Mouse (Mus musculus): ENCODE data around the gene Rgma. TPM values are rescaled to one million over a fixed set of nuclear protein-coding genes. Genes with fewer than 3 reads are reported as not detected.

Gene Rgma
- total and polyA plus RNA-seq, 2 experiments from 2014 or later, result 36.5 to 139 TPM

GRCm38 (mm10) chr7:73376101-73377001 is 1.0 kb downstream of the Rgma start:
- Histone ChIP-seq H3K4me1 (ENCODE audit: insufficient read depth, low read length) (no peaks in the 10 kb centered on the region), H3K27ac (peak overlapping the region; percentile 96), H3K4me2 (ENCODE audit: low read depth, low read length) (peak overlapping the region; percentile 91), H3K9me3 (ENCODE audit: low read length) (no peaks in the 10 kb centered on the region), H3K27me3 (ENCODE audit: insufficient read depth, low read length) (no peaks in the 10 kb centered on the region), H3K4me3 (ENCODE audit: low read length) (peak overlapping the region; percentile 86), H3K9ac (replicated peaks; ENCODE audit: low read length) (peak overlapping the region; percentile 88), H3K36me3 (ENCODE audit: insufficient read depth, low read length) (no peaks in the 10 kb centered on the region)
- ATAC-seq, result peak; percentile 56
- DNase-seq (ENCODE audit: low spot score), result peak; percentile 97
- under 1% methylated on average over 38 of the region's 39 CpGs for WGBS
- peak; percentile 87 for TF ChIP-seq CTCF (IDR thresholded peaks at IDR 0.05; ENCODE audit: low read depth)

- no peak; the same call in 1 of the 2 replicates for TF ChIP-seq CTCF (IDR thresholded peaks at IDR 0.05; ENCODE audit: low read depth)
- peak overlapping the region; percentile 88 for H3K9ac ChIP-seq (replicated peaks; ENCODE audit: low read length)
- 21% methylated on average over 12 of the region's 12 CpGs for WGBS
- H3K27ac ChIP-seq, result peak overlapping the region; percentile 96
- H3K4me1 ChIP-seq (ENCODE audit: insufficient read depth, low read length), result no peaks in the 10 kb centered on the region
- no peaks in the 10 kb centered on the region for H3K36me3 ChIP-seq (ENCODE audit: insufficient read depth, low read length)
- no peaks in the 10 kb centered on the region for H3K27me3 ChIP-seq (ENCODE audit: insufficient read depth, low read length)
- H3K9me3 ChIP-seq (ENCODE audit: low read length), result no peaks in the 10 kb centered on the region
- H3K4me2 ChIP-seq (ENCODE audit: low read depth, low read length), result peak overlapping the region; percentile 91
- DNase-seq (ENCODE audit: low spot score) (peak; percentile 57), ATAC-seq (no peak)
- peak overlapping the region; percentile 86 for H3K4me3 ChIP-seq (ENCODE audit: low read length)
These were observed 2.0 kb downstream of the Rgma start for GRCm38 (mm10) chr7:73377307-73377706.

DNA sequence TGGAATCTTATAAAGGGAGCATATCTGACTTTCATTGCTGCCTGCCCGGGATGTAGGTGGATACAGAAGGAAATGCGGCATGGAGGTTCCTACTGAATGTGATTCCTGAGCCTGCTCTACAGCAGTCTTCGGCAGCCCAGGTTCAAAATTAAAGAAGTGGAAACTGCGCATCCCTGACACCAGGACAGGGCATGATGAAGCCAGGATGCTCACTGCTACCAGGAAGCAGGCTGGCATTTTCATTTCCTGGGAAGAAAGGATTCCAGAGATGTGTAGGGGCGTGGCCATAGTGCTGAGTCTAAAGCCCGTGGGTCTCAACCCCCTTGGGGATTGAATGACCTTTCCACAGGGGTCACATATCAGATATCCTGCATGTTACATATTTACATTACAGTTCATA is 2.7 kb downstream of the Rgma start:
- Histone ChIP-seq H3K27me3 (ENCODE audit: insufficient read depth, low read length) (no peaks in the 10 kb centered on the region), H3K9me3 (ENCODE audit: low read length) (no peaks in the 10 kb centered on the region), H3K27ac (peak overlapping the region; percentile 96), H3K4me1 (ENCODE audit: insufficient read depth, low read length) (no peaks in the 10 kb centered on the region), H3K4me2 (ENCODE audit: low read depth, low read length) (peak overlapping the region; percentile 91), H3K36me3 (ENCODE audit: insufficient read depth, low read length) (no peaks in the 10 kb centered on the region), H3K9ac (replicated peaks; ENCODE audit: low read length) (peak overlapping the region; percentile 88; the same call in 1 of the 2 replicates), H3K4me3 (ENCODE audit: low read length) (peak overlapping the region; percentile 86)
- ATAC-seq (no peak), DNase-seq (ENCODE audit: low spot score) (no peak)
- no peak for TF ChIP-seq CTCF (IDR thresholded peaks at IDR 0.05; ENCODE audit: low read depth)
- WGBS, result 37% methylated on average over 6 of the region's 6 CpGs

DNA sequence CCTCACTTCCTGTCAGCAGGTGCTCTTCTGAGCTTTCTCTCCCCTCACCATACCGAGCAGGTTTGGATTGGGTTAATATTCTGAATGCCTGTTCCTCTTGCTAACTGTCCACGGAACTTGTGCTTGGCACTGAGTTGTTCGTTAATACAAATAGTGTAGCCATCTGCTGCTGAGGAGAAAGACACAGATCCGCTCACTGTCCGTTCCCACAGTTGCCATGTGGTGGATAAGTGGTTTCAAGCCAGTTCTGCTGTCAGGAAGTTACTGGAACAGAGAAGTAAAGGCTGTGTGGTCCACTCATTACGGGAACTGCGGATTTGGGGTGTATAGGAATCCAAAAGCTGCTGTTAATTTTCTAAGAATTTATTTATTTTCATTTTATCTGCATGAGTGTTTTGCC is 7.5 kb downstream of the Rgma start:
- no peaks in the 10 kb centered on the region for H3K36me3 ChIP-seq (ENCODE audit: insufficient read depth, low read length)
- 39% methylated on average over 7 of the region's 7 CpGs for WGBS
- H3K9me3 ChIP-seq (ENCODE audit: low read length), result no peaks in the 10 kb centered on the region
- DNase-seq (ENCODE audit: low spot score) (peak; percentile 39), ATAC-seq (0 out of 2 replicates have a peak, but pooled peaks have one; percentile 30)
- H3K27ac ChIP-seq, result peak overlapping the region; percentile 17; the same call in 1 of the 2 replicates
- no peaks in the 10 kb centered on the region for H3K27me3 ChIP-seq (ENCODE audit: insufficient read depth, low read length)
- peak overlapping the region; percentile 11; the same call in 1 of the 2 replicates for H3K4me2 ChIP-seq (ENCODE audit: low read depth, low read length)
- H3K4me1 ChIP-seq (ENCODE audit: insufficient read depth, low read length), result no peaks in the 10 kb centered on the region; the same call in 1 of the 2 replicates
- H3K4me3 ChIP-seq (ENCODE audit: low read length), result no peak overlapping the region
- H3K9ac ChIP-seq (replicated peaks; ENCODE audit: low read length), result no peak overlapping the region
- TF ChIP-seq CTCF (IDR thresholded peaks at IDR 0.05; ENCODE audit: low read depth), result no peak

- Histone ChIP-seq H3K36me3 (ENCODE audit: insufficient read depth, low read length) (0 out of 2 replicates have a peak, but pooled peaks cover 4% of the 10 kb centered on the region), H3K27me3 (ENCODE audit: insufficient read depth, low read length) (no peaks in the 10 kb centered on the region), H3K4me2 (ENCODE audit: low read depth, low read length) (no peak overlapping the region), H3K9me3 (ENCODE audit: low read length) (no peaks in the 10 kb centered on the region), H3K4me1 (ENCODE audit: insufficient read depth, low read length) (peaks cover 13% of the 10 kb centered on the region), H3K4me3 (ENCODE audit: low read length) (no peak overlapping the region), H3K27ac (no peak overlapping the region), H3K9ac (replicated peaks; ENCODE audit: low read length) (no peak overlapping the region)
- ATAC-seq (no peak), DNase-seq (ENCODE audit: low spot score) (no peak)
- 71% methylated on average over 2 of the region's 2 CpGs for WGBS
- peak; percentile 49 for TF ChIP-seq CTCF (IDR thresholded peaks at IDR 0.05; ENCODE audit: low read depth)
These were observed 13.6 kb downstream of the Rgma start for GRCm38 (mm10) chr7:73388866-73389265.

GRCm38 (mm10) chr7:73389419-73389818 is 14.1 kb downstream of the Rgma start:
- 18% methylated on average over 9 of the region's 9 CpGs for WGBS
- H3K27ac ChIP-seq, result peak overlapping the region; percentile 92; the same call in 1 of the 2 replicates
- no peak for DNase-seq (ENCODE audit: low spot score)
- 0 out of 2 replicates have a peak overlapping the region, but pooled peaks have one; percentile 62 for H3K4me3 ChIP-seq (ENCODE audit: low read length)
- 0 out of 2 replicates have a peak, but pooled peaks cover 4% of the 10 kb centered on the region for H3K36me3 ChIP-seq (ENCODE audit: insufficient read depth, low read length)
- H3K9me3 ChIP-seq (ENCODE audit: low read length), result no peaks in the 10 kb centered on the region
- 0 out of 2 replicates have a peak overlapping the region, but pooled peaks have one; percentile 14 for H3K9ac ChIP-seq (replicated peaks; ENCODE audit: low read length)
- no peaks in the 10 kb centered on the region for H3K27me3 ChIP-seq (ENCODE audit: insufficient read depth, low read length)
- H3K4me1 ChIP-seq (ENCODE audit: insufficient read depth, low read length), result peaks cover 13% of the 10 kb centered on the region
- TF ChIP-seq CTCF (IDR thresholded peaks at IDR 0.05; ENCODE audit: low read depth), result no peak
- no peak for ATAC-seq
- peak overlapping the region; percentile 94 for H3K4me2 ChIP-seq (ENCODE audit: low read depth, low read length)

Data from hindbrain, postnatal 0 days (tissue).